In the genomic region with DNA sequence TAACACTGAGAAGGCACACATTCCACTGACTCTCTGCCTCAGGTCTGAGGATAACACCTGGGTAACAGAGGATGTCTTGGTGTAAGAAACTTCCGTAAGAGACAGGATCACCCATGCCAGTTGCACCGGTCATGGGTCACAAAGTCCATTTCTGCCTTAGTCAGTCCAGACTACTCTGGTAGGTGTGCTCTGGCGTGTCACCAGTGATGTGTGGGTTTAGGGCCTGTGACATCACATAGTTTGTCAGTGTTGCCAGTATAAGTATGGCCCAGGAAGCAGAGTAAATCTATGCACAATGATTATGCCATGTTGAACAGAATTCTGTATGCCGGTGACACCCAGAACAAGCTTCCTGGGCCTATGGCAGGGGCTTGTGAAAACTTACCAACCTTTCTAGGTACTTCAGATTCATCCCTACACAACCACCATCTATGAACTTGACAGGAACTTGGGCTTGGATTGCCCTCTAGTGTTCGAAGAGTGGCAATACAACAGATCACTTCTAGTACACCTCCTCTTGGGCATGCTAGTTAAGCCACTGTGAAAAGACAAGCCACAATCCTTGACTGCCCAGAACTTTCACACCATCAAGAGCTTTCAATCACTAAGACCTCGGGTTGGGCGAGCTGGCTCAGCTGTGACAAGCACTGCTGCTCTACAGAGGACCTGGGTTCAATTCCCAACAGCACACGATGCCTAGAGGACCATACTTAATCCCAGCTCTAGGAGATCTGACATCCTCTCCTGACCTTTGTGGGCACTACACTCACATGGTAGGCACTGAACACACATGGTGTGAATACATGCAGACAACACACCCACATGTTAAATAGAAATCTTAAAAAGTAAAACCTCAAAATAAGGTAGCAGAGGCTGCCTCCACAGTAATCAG, we compare ENCODE assay signal across 8 mouse cellular contexts. TPM values are rescaled to one million over a fixed set of nuclear protein-coding genes. Genes with fewer than 3 reads are reported as not detected.
DNase-seq lines count a peak whose midpoint lies in the region.

No protein-coding gene starts in this region.

- intact Hi-C loops in heart, postnatal 10 days (cut with DNase I) = loop anchor here (1.0 to 10.0 kb wide), 3 partner anchors 237 to 702 kb away; no protein-coding TSS in a partner anchor

- peak; percentile 36 to 37 for DNase-seq in adrenal gland, adult 18-20 months (ENCODE audit: low spot score in 2 of 2)
- DNase-seq in adrenal gland, postnatal 25 days = no peak
- peak; percentile 51 for DNase-seq in adrenal gland, adult 2 months
- DNase-seq in embryo, embryonic 10.5 days (ENCODE audit: low spot score) = peak; percentile 88
- DNase-seq in heart, postnatal 10 days = peak; percentile 70 to 76
- DNase-seq in kidney, postnatal 4 days = peak; percentile 37 to 59
- peak; percentile 68 for DNase-seq in lung, postnatal 10 days
- DNase-seq in right cerebral cortex, adult 2 months (ENCODE audit: low spot score in 2 of 2) = peak; percentile 70 to 71

RNA-seq across cellular contexts. Expression of gene Sptlc1, which starts 20.8 kb away (rescaled TPM):
- total RNA-seq in adrenal gland, adult 18-20 months (2021) = 10 to 100 TPM; 45.3 to 82.0 TPM
- 60.4 and 87.3 TPM in 2 replicates for total RNA-seq in adrenal gland, postnatal 25 days (2021)
- 10 to 100 TPM; 62.4 to 65.5 TPM for total RNA-seq in adrenal gland, adult 2 months (2021)
- 20.1 and 24.3 TPM in 2 replicates for polyA plus RNA-seq in adrenal gland, adult 2 months (2012; rRNA removed)
- total RNA-seq in heart, postnatal 10 days (2021) = 10 to 100 TPM; 17.9 to 18.1 TPM
